Mouse (Mus musculus) neural tube, embryonic 13.5 days (tissue): ENCODE measurements around the gene Fzd7. TPM values are rescaled to one million over a fixed set of nuclear protein-coding genes. Genes with fewer than 3 reads are reported as not detected.

Experiments used
- ATAC-seq: fragments of 200-750 bp; cut with Nextera tagmentation; 2 replicates; pipeline ENCODE4 v1.8.0; 2017; ENCODE audit warnings: low read depth, mild to moderate bottlenecking, moderate TSS enrichment, moderate library complexity
- H3K27ac ChIP-seq: fragments of 300-500 bp; sonication (generic); replicated peaks from 2 replicates; pipeline ENCODE4 v1.5.1; 2015; ENCODE audit warnings: moderate library complexity, mild to moderate bottlenecking, inconsistent platforms
- H3K27me3 ChIP-seq: fragments of 300-500 bp; sonication (generic); 2 replicates; pipeline ENCODE4 v1.6.1; 2015; ENCODE audit warnings: mild to moderate bottlenecking, inconsistent platforms
- H3K36me3 ChIP-seq: fragments of 300-500 bp; sonication (generic); 2 replicates; pipeline ENCODE4 v1.6.1; 2015; ENCODE audit warnings: mild to moderate bottlenecking, inconsistent platforms
- H3K4me1 ChIP-seq: fragments of 300-500 bp; sonication (generic); replicated peaks from 2 replicates; pipeline ENCODE4 v1.6.1; 2015; ENCODE audit warnings: inconsistent platforms
- H3K4me2 ChIP-seq: fragments of 300-500 bp; sonication (generic); 2 replicates; pipeline ENCODE4 v1.6.1; 2015; ENCODE audit warnings: inconsistent platforms, mild to moderate bottlenecking, moderate library complexity
- H3K4me3 ChIP-seq: fragments of 300-500 bp; sonication (generic); 2 replicates; pipeline ENCODE4 v1.5.1; 2015; ENCODE audit warnings: mild to moderate bottlenecking, inconsistent platforms
- H3K9ac ChIP-seq: fragments of 300-500 bp; sonication (generic); 2 replicates; pipeline ENCODE4 v1.6.1; 2015; ENCODE audit warnings: moderate library complexity, mild to moderate bottlenecking, inconsistent platforms
- H3K9me3 ChIP-seq: fragments of 300-500 bp; sonication (generic); 2 replicates; pipeline ENCODE4 v1.6.1; 2016; ENCODE audit warnings: inconsistent platforms
- whole genome bisulfite sequencing: fragments of 180-500 bp; shearing (Covaris S2); methylation state at CpG from one replicate; pipeline ENCODE4 v1.1.7; 2015; 5-methylcytosine and 5-hydroxymethylcytosine counted together
- polyA plus RNA-seq: library from polyadenylated mRNA; unstranded; fragments of >200 nt; fragmentation: Nextera tagmentation; extraction: Ambion mirVana; gene quantifications from 2 replicates; pipeline ENCODE4 v1.2.1, GENCODE M21; 2015

The Fzd7 gene
- polyA plus RNA-seq, 1 experiment from 2014 or later, result 6.7 TPM

- no peaks in the 10 kb centered on the region for H3K36me3 ChIP-seq
- 37% methylated on average over 11 of the region's 11 CpGs for WGBS
- peak overlapping the region; percentile 24 for H3K4me2 ChIP-seq
- no peak overlapping the region for H3K4me3 ChIP-seq
- H3K9me3 ChIP-seq, result no peaks in the 10 kb centered on the region
- no peaks in the 10 kb centered on the region for H3K27me3 ChIP-seq
- ATAC-seq, result no peak
- H3K4me1 ChIP-seq, result peaks cover 24% of the 10 kb centered on the region
- 0 out of 2 replicates have a peak overlapping the region, but pooled peaks have one; percentile 2 for H3K9ac ChIP-seq
- H3K27ac ChIP-seq, result peak overlapping the region; percentile 6; the same call in 1 of the 2 replicates
Measured at GRCm38 (mm10) chr1:59448497-59449270, 33.5 kb upstream of the Fzd7 start.

- Histone ChIP-seq H3K27ac (peak overlapping the region; percentile 6; the same call in 1 of the 2 replicates), H3K4me1 (peaks cover 24% of the 10 kb centered on the region), H3K27me3 (no peaks in the 10 kb centered on the region), H3K4me3 (no peak overlapping the region), H3K36me3 (no peaks in the 10 kb centered on the region), H3K9me3 (no peaks in the 10 kb centered on the region), H3K4me2 (peak overlapping the region; percentile 24), H3K9ac (0 out of 2 replicates have a peak overlapping the region, but pooled peaks have one; percentile 2)
- 12% methylated on average over 11 of the region's 11 CpGs for WGBS
- no peak for ATAC-seq
Measured at GRCm38 (mm10) chr1:59449423-59449822, 32.8 kb upstream of the Fzd7 start.

GRCm38 (mm10) chr1:59450896-59451295 is 31.3 kb upstream of the Fzd7 start:
- Histone ChIP-seq H3K9ac (no peak overlapping the region), H3K9me3 (no peaks in the 10 kb centered on the region)
- no peak for ATAC-seq

GRCm38 (mm10) chr1:59451584-59451983 is 30.6 kb upstream of the Fzd7 start:
- ATAC-seq, result no peak
- Histone ChIP-seq H3K36me3 (no peaks in the 10 kb centered on the region), H3K27me3 (no peaks in the 10 kb centered on the region), H3K9ac (no peak overlapping the region), H3K27ac (no peak overlapping the region), H3K4me1 (peaks cover 24% of the 10 kb centered on the region), H3K9me3 (no peaks in the 10 kb centered on the region), H3K4me3 (no peak overlapping the region), H3K4me2 (no peak overlapping the region)
- 8% methylated on average over 9 of the region's 9 CpGs for WGBS

More at GRCm38 (mm10) chr1:59450896-59451295, 31.3 kb upstream of the Fzd7 start:
- Histone ChIP-seq H3K27me3 (no peaks in the 10 kb centered on the region), H3K4me3 (no peak overlapping the region), H3K4me1 (peaks cover 24% of the 10 kb centered on the region), H3K36me3 (no peaks in the 10 kb centered on the region), H3K27ac (no peak overlapping the region), H3K4me2 (no peak overlapping the region)
- 89% methylated on average over 11 of the region's 11 CpGs for WGBS

- no peak overlapping the region for H3K27ac ChIP-seq
- H3K9me3 ChIP-seq, result no peaks in the 10 kb centered on the region
- ATAC-seq, result no peak
- H3K4me2 ChIP-seq, result no peak overlapping the region
- no peaks in the 10 kb centered on the region for H3K36me3 ChIP-seq
- no peaks in the 10 kb centered on the region for H3K27me3 ChIP-seq
- H3K9ac ChIP-seq, result no peak overlapping the region
- peaks cover 13% of the 10 kb centered on the region for H3K4me1 ChIP-seq
- H3K4me3 ChIP-seq, result no peak overlapping the region
- WGBS, result 30% methylated on average over 3 of the region's 3 CpGs
Measured at GRCm38 (mm10) chr1:59456825-59457224, 25.4 kb upstream of the Fzd7 start.

- H3K4me3 ChIP-seq, result no peak overlapping the region
- H3K9me3 ChIP-seq, result no peaks in the 10 kb centered on the region
- no peak for ATAC-seq
- H3K27ac ChIP-seq, result no peak overlapping the region
- no peaks in the 10 kb centered on the region for H3K36me3 ChIP-seq
- H3K9ac ChIP-seq, result no peak overlapping the region
- 66% methylated on average over 4 of the region's 4 CpGs for WGBS
- peaks cover 17% of the 10 kb centered on the region for H3K4me1 ChIP-seq
- H3K4me2 ChIP-seq, result no peak overlapping the region
- H3K27me3 ChIP-seq, result no peaks in the 10 kb centered on the region
Measured at GRCm38 (mm10) chr1:59457873-59458272, 24.4 kb upstream of the Fzd7 start.

- no peak overlapping the region for H3K4me3 ChIP-seq
- H3K27ac ChIP-seq, result peak overlapping the region; percentile 43
- H3K9me3 ChIP-seq, result no peaks in the 10 kb centered on the region
- no peak overlapping the region for H3K9ac ChIP-seq
- 0 out of 2 replicates have a peak overlapping the region, but pooled peaks have one; percentile 7 for H3K4me2 ChIP-seq
- H3K4me1 ChIP-seq, result peaks cover 19% of the 10 kb centered on the region
- ATAC-seq, result no peak
- WGBS, result 16% methylated on average over 8 of the region's 8 CpGs
- H3K36me3 ChIP-seq, result no peaks in the 10 kb centered on the region
- H3K27me3 ChIP-seq, result no peaks in the 10 kb centered on the region
Measured at GRCm38 (mm10) chr1:59458886-59459285, 23.3 kb upstream of the Fzd7 start.

GRCm38 (mm10) chr1:59464696-59465639 is 17.3 kb upstream of the Fzd7 start:
- ATAC-seq, result peak; percentile 42
- peak overlapping the region; percentile 76 for H3K27ac ChIP-seq
- peaks cover 38% of the 10 kb centered on the region for H3K4me1 ChIP-seq
- H3K9ac ChIP-seq, result peak overlapping the region; percentile 22
- no peaks in the 10 kb centered on the region for H3K36me3 ChIP-seq
- no peaks in the 10 kb centered on the region for H3K27me3 ChIP-seq
- no peak overlapping the region for H3K4me2 ChIP-seq
- 17% methylated on average over 17 of the region's 17 CpGs for WGBS
- H3K9me3 ChIP-seq, result no peaks in the 10 kb centered on the region
- no peak overlapping the region for H3K4me3 ChIP-seq

GRCm38 (mm10) chr1:59465640-59466008 is 16.6 kb upstream of the Fzd7 start:
- H3K4me2 ChIP-seq, result no peak overlapping the region
- peak overlapping the region; percentile 22; the same call in 1 of the 2 replicates for H3K9ac ChIP-seq
- peak overlapping the region; percentile 76 for H3K27ac ChIP-seq
- WGBS, result 49% methylated on average over 9 of the region's 9 CpGs
- no peaks in the 10 kb centered on the region for H3K27me3 ChIP-seq
- H3K9me3 ChIP-seq, result no peaks in the 10 kb centered on the region
- no peaks in the 10 kb centered on the region for H3K36me3 ChIP-seq
- H3K4me3 ChIP-seq, result no peak overlapping the region
- no peak for ATAC-seq
- H3K4me1 ChIP-seq, result peaks cover 41% of the 10 kb centered on the region

GRCm38 (mm10) chr1:59469170-59469569 is 13.1 kb upstream of the Fzd7 start:
- Histone ChIP-seq H3K9ac (no peak overlapping the region), H3K27me3 (no peaks in the 10 kb centered on the region), H3K9me3 (no peaks in the 10 kb centered on the region), H3K27ac (no peak overlapping the region), H3K36me3 (no peaks in the 10 kb centered on the region), H3K4me3 (no peak overlapping the region), H3K4me2 (no peak overlapping the region), H3K4me1 (peaks cover 51% of the 10 kb centered on the region)
- no peak for ATAC-seq
- 18% methylated on average over 4 of the region's 4 CpGs for WGBS

- H3K4me2 ChIP-seq, result no peak overlapping the region
- H3K4me3 ChIP-seq, result no peak overlapping the region
- no peak overlapping the region for H3K9ac ChIP-seq
- no peaks in the 10 kb centered on the region for H3K9me3 ChIP-seq
- no peaks in the 10 kb centered on the region for H3K27me3 ChIP-seq
- peaks cover 37% of the 10 kb centered on the region for H3K4me1 ChIP-seq
- WGBS, result 46% methylated on average over 4 of the region's 4 CpGs
- ATAC-seq, result no peak
- no peaks in the 10 kb centered on the region for H3K36me3 ChIP-seq
- no peak overlapping the region for H3K27ac ChIP-seq
Measured at GRCm38 (mm10) chr1:59470766-59471165, 11.5 kb upstream of the Fzd7 start.
